Mouse (Mus musculus): ENCODE data around the gene Sox6.
"Not testable (repeated sequence)": the region's sequence is repeated elsewhere in the genome, so short reads cannot be mapped to it uniquely, and the experiment has no call there.

The Sox6 gene

DNA sequence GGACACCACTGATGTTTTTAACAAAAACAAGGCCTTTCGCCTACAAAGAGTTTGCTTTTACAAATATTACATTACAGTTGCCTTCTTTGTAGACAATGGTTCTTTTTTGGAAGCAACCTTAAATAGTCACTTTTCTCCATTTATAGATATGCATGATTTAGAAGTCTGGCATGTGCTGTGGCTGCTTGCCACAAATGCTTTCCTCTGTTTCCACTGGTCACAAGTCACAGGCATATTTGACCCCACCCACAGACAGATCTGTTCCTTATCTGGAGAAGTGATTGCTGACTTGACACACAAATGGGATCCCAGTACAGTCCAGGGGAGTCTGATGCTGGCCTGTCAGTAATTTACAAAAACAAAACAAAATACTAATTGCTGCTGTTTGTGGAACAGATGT is 409.8 kb downstream of the Sox6 start:
- DNase-seq = no peak

DNA sequence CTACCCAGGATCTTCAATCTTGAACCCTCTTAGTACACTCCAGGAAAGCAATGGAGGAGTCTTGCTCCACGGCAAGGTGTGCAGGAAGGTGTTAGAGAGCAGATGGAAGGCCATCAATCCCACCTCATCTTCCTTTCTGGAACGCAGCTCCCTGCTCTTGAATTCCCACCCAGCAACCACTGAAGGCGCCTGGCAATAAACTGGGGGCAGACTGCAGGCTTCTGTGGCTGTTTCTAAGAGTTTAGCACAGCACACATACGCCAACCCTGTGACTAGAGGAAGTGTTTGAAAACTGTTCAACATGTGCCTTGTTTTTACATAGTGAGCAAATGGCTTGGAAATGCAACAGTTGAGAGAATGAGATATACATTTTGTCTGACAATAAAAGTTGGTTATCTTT is 412.6 kb downstream of the Sox6 start:
- no peak for DNase-seq

DNA sequence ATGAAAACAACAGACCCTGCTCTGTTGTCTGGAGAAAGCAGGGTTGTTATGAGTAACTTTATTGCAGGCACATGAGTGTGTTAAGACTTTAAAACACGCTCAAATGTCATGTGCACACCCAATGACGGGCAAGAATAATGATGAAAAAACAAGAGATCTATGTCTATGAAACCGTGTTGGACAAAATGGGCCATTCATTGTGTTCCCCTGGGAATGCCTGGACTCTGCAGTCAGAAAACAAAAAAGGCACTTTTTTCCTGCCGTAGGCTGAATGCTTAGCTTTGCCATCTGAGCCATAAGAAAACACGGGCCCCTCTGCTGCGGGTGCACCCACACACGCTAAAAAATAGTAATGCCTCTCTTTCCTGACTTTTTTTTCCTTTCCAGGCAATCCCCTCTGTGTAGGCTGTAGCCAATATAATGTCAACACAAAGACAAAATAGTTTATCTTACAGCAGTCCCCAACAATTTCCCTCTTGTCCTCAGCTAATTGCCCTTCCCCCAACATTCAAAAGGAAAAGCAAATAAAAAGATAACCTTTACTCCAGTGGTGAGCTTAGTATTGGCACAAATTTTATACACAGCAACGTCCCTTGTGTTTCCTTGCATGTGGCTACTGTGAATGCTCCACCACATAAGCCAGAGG is 413.6 kb downstream of the Sox6 start:
- DNase-seq = peak; percentile 76

- DNase-seq = no peak
These were observed 414.1 kb downstream of the Sox6 start for GRCm38 (mm10) chr7:115624451-115624850.

DNA sequence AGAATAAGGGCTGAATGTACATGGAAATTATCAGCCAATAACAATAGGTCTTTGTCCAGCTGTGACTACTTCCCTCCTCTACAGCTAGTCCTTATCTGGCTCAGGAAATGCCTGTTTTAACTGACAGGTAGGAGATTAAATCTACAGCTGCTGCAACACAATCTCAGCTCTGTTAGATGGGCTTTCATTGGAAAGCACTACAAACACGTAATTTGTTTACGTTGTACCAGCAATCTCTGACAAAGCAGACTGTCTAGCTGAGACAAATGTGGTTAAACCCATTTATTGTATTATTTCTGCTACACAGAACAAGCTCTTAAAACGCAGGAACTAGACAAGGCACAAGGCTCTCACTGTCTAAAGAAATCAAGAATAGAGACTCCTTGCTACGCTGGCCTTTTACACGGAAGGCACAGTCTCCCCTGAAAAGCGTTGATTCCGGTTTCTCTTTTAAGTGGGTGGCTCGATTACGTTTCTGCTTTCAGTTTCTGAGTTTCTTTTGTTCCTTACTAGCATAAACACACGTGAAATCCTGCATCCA is 422.8 kb downstream of the Sox6 start:
- DNase-seq = peak; percentile 42

DNA sequence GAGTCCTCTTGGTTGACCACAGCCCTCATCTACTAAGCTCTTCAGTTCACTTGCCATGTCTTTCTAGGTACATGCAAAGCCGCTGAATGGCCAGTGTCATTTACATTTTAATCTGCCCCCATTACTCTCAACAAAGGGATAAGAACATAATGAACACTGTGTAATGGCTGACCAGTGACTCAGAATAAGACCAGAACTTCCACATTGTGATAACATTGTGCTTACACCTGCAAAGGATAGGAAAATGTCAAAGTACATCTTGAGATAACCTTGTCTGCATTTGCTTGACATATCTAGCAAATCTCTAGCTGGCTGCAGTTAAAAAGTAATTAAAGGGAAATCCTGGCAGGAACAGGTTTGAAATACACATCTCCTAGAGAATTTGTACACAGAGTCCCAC is 431.1 kb downstream of the Sox6 start:
- no peak for DNase-seq

DNA sequence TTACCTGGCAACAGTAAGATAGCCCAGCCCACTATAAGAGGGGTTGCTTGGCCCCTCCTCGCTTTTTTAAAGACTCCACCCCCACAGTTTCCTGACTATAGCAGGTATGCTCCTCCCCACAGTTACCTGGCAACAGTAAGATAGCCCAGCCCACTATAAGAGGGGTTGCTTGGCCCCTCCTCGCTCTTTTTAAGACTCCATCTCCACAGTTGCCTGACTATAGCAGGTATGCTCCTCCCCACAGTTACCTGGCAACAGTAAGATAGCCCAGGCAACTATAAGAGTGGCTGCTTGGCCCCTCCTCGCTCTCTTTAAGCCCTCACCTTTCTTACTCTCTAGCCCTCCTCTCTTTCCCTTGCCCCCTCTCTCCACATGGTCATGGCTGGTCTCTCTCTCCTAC is 432.5 kb downstream of the Sox6 start:
- not testable (repeated sequence) for DNase-seq

DNA sequence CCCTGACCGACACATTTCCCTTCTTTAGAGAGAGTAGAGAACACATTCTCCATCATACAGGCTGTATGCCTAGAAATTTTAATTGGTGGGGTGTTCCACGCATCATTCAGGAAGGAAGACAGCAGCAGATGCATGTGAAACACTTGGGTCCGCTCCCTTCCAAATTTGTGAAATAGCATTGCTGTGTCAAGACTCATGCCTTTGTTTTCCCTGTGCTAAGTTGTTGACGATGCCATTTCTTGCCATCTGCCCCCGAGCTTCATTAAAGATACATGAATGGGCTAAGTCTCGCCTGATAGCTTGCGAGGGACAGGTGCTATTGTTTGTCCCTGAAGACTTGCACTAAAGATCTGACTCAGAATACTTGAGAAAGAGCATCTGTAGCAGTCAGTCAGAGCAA is 433.7 kb downstream of the Sox6 start:
- no peak for DNase-seq

GRCm38 (mm10) chr7:115597376-115597775 is 441.2 kb downstream of the Sox6 start:
- DNase-seq = peak; percentile 33

DNA sequence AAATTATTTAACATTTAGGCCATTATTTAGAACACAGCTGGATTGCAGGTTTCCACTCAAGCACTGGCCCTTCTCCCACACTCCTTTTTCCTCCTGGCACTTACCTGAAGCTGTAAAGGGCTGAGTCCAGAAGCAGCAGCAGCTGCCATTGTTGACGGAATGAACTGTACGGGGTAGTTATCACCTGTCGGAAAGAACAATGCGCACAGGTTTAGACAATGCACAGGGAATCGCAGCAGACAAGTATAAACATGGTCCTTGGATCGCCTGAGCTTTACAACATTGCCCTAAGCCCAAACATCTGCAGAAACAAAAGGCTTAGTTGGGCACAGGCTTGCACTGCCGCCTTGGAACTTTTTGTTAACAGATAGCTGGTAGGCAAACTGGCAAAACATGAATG is 458.1 kb downstream of the Sox6 start:
- no peak for DNase-seq

DNA sequence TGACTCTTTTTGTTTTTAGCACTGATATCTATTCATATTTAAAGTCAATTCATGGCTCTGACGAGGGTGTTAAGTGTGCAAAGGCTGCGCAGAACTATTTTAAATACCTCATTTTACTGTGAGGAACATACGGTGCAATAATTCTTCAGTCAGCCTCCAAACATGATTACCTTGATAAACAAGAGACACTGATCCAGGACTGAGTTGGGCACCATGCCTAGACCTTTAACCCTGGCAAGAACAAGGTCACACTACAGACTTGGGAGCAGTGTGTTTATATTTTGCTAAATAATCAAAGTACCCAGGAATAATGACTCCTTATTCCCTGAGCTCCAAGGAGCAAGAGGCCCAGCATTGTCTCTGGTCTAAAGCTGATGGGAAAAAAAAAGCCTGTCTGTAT is 458.8 kb downstream of the Sox6 start:
- no peak for DNase-seq

- DNase-seq = no peak
These were observed 462.2 kb downstream of the Sox6 start for GRCm38 (mm10) chr7:115576387-115576786.

GRCm38 (mm10) chr7:115574834-115575233 is 463.8 kb downstream of the Sox6 start:
- DNase-seq = no peak

DNA sequence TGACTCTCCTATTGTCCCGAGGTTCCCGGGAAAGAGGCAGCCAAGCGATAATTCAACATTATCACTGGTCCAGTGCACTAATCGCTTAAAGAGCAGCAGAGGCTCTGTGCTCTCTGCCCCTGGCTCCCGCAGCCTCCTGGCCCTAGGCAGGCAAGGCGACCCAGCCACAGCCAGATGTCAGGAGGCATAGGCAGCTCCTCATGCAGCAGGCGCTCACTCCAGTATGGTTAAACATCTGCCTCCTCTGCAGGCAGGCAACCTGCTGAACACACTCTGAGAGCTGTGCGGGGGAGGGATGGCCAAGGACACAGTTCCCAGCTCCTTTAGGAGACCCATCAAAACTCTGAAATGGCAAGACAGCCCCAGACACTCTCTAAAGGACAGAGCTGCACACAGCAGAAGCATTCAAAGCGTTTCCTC is 469.8 kb downstream of the Sox6 start:
- DNase-seq = peak; percentile 85

DNA sequence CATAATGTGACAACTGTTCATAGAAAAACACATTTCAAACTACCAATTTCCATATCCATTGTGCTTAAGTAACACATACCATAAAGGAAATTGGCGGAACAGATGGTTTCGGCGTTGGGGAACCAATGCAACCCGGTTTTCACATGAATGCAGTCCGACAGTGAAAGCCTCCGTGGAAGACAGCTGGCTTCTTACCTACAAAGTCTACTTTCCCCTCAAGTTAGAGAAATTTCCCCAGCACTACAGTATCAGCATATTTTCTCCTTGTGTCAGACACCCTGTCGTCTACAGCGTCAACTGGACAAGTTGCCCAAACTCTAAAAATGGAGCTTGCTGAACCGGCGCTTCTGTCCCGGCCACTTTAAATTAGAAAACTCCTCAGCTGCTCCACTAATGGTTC is 470.3 kb downstream of the Sox6 start:
- peak; percentile 50 for DNase-seq

GRCm38 (mm10) chr7:115566818-115567217 is 471.8 kb downstream of the Sox6 start:
- no peak for DNase-seq

DNA sequence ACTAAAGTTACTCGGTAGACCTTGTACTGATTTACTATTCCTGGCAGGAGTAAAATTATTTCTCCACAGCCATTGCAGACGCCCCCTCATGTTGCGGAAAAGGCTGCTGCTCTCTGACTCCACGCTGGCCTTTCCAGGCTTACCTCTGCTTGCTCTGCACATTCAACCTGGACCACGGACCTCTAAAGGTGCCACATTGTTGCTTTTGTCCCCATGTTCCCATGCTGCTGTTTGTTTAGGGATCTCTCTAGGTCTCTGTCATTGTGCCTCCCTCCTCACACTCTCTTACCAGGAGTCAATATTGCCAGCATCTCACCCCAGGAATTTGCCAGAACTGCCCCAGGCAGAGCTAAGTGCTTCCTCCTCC is 473.6 kb downstream of the Sox6 start:
- peak; percentile 21 for DNase-seq

DNA sequence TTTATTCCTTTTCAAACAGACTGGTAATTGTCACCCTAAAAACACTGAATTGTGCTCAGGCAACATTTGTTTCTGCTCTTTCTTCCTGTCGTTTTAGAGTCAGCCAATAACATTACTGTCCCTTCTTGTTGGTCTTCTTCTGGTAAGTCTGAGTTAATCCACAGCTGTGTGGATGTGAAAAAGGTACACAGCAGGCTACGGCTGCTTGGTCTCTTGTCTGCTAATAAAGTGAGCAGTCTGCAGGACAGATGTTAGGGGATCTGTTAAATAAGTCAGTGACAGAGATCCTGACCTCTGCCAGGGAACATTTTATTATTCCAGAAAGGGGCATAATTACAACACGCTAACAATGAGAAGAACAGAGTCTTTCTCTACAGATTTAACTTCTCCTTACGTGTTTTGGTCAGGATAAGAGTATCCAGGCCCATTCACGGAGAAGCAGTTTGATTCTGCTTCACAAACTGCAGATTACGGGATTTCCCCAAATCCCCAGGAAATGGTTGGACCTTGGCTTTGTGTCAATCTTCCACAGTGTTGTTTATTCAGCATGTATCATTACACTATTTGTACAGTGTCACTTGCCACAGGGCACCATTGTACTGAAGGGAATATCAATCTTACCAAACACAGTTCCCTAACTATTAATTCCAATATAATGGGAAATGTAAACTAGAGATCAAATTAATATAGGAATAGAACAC is 474.1 kb downstream of the Sox6 start:
- peak; percentile 52 for DNase-seq

GRCm38 (mm10) chr7:115556677-115557076 is 481.9 kb downstream of the Sox6 start:
- no peak for DNase-seq

DNA sequence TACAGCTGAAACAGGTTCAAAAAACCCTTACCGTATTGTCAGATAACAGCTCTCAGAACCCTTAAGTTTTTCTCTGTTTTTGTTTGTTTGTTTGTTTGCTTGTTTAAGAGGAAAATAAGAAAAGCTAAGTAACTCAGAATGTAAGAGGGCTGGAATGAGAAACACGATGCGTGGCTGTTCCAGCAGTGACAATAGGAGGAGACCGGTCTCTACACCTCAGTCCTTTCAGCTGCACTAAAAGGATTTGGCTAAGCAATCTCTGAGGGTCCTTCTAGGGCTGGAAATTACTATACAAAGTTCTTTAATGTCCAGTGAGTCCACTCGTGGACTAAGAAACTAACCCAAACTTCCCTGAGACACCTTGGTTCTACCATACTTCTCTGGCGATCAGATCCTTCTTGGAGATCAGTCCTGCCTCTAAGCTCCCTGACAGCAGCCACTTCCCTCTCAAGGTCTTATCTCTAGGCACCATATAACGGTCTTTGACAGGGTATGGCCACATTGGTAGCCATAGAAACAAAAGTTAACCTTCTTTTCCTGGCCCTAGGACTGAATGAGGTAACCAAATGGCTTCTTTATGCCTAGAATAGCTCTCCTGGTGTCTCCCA is 488.3 kb downstream of the Sox6 start:
- no peak for DNase-seq

DNA sequence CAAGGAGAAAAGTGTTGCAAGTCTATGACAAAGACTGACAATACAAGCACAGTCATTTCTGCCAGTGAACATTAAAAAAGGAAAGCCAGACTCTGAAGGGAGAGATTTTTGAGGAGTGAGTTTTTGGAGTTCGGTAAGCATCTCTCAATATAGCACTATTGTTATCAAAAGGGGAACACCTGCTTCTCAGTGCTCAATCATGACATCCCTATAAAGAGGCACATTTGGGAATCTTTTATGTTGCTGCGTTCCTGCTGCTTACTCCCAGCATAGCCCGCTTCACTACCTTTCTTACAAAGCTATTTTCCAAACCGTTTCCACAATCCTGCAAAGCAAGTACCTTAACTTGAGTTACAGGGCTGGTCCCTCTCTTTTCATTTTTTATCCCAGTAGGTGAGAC is 488.9 kb downstream of the Sox6 start:
- no peak for DNase-seq

GRCm38 (mm10) chr7:115545585-115546374 is 492.8 kb downstream of the Sox6 start:
- DNase-seq = no peak

DNA sequence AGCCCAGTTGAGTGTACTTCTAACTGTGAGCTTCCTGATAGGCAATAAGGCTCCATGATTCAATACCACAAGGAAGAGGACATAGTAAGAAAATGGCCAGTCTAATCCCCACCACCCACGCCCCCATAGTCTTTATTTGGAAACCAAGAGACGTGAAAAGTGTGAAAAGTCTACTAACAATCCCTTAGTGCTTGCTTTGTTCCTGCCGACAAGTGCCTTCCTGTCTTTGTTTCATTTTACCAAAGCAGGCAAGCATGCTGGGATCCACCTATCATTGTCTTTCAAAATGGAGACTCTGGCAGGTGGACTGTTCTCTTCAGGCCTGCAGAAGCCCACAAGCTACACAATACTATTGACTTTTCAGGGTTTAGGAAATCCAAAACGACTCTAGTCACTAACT is 495.0 kb downstream of the Sox6 start:
- DNase-seq = no peak
